Mouse (Mus musculus) lung, embryonic 15.5 days (tissue): ENCODE measurements around the gene Arl15. TPM values are rescaled to one million over a fixed set of nuclear protein-coding genes. Genes with fewer than 3 reads are reported as not detected.

Source experiments
- ATAC-seq: fragments of 200-750 bp; cut with Nextera tagmentation; 2 replicates; pipeline ENCODE4 v1.8.0; 2017; ENCODE audit warnings: moderate number of reproducible peaks, borderline replicate concordance; ENCODE audit not compliant: low FRiP score, low TSS enrichment; ENCODE audit errors: extremely low read depth
- H3K27ac ChIP-seq: fragments of 300-500 bp; sonication (generic); 2 replicates; pipeline ENCODE4 v1.5.1; 2015; ENCODE audit warnings: moderate library complexity, mild to moderate bottlenecking, inconsistent platforms
- H3K27me3 ChIP-seq: fragments of 300-500 bp; sonication (generic); 2 replicates; pipeline ENCODE4 v1.6.1; 2015; ENCODE audit warnings: inconsistent platforms
- H3K36me3 ChIP-seq: fragments of 300-500 bp; sonication (generic); 2 replicates; pipeline ENCODE4 v1.6.1; 2015; ENCODE audit warnings: inconsistent platforms
- H3K4me1 ChIP-seq: fragments of 300-500 bp; sonication (generic); 2 replicates; pipeline ENCODE4 v1.6.1; 2015; ENCODE audit warnings: inconsistent platforms
- H3K4me2 ChIP-seq: fragments of 300-500 bp; sonication (generic); 2 replicates; pipeline ENCODE4 v1.6.1; 2015; ENCODE audit warnings: inconsistent platforms, mild to moderate bottlenecking, moderate library complexity
- H3K4me3 ChIP-seq: fragments of 300-500 bp; sonication (generic); 2 replicates; pipeline ENCODE4 v1.5.1; 2015; ENCODE audit warnings: mild to moderate bottlenecking, inconsistent platforms
- H3K9ac ChIP-seq: fragments of 300-500 bp; sonication (generic); 2 replicates; pipeline ENCODE4 v1.6.1; 2015; ENCODE audit warnings: inconsistent platforms
- H3K9me3 ChIP-seq: fragments of 300-500 bp; sonication (generic); 2 replicates; pipeline ENCODE4 v1.6.1; 2016; ENCODE audit warnings: inconsistent platforms
- WGBS: fragments of 180-500 bp; shearing (Covaris S2); methylation state at CpG from one replicate; pipeline ENCODE4 v1.1.7; 2015; 5-methylcytosine and 5-hydroxymethylcytosine counted together
- polyA plus RNA-seq: library from polyadenylated mRNA; unstranded; fragments of >200 nt; fragmentation: Nextera tagmentation; extraction: Ambion mirVana; gene quantifications from 2 replicates; pipeline ENCODE4 v1.2.1, GENCODE M21; 2015

Gene Arl15
- polyA plus RNA-seq, 1 experiment from 2014 or later = 10.6 TPM

DNA sequence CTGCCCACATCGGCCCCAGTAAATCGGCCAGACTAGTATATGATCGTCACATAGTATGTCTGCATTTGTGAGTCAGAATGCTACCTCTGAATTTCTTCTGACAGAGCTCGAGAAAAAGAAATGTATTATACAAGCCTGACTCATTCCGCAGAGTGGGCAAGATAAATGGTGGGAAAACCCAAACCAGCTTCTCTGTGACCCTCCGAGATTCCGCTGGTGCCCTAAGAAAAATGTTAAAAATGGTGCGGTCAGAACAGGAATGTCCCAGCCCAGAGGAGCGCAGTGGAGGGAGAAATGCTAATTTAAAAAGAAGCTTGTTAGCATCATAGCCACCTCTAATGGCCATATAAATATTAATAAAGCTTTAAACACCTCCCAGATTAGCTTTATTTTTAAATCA is 216.2 kb downstream of the Arl15 start:
- H3K4me3 ChIP-seq = no peak overlapping the region
- ATAC-seq = no peak
- no peaks in the 10 kb centered on the region for H3K36me3 ChIP-seq
- no peaks in the 10 kb centered on the region for H3K4me1 ChIP-seq
- 83% methylated on average over 9 of the region's 9 CpGs for WGBS
- H3K27me3 ChIP-seq = no peaks in the 10 kb centered on the region
- no peaks in the 10 kb centered on the region for H3K9me3 ChIP-seq
- H3K4me2 ChIP-seq = no peak overlapping the region
- H3K27ac ChIP-seq = no peak overlapping the region
- no peak overlapping the region for H3K9ac ChIP-seq

DNA sequence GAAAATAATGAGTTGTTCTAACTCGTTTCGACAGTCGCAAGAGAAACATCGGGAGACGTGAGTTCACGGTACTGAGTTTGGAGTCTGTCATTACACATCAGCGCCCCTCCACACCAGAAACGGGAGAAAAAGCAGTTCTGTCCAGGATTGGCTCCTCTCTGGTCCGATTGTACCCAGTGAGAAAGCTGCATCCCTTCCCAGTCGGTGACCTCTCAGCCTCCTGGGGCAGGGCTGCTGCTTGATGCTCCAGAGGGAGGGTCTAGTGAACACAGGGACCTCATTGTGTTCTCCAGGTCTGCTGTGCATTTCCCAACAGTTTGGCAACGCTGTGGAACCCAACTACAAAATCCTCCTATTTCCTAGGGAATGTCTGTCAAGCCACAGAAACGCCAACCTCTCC is 216.7 kb downstream of the Arl15 start:
- Histone ChIP-seq H3K36me3 (no peaks in the 10 kb centered on the region), H3K9ac (no peak overlapping the region), H3K27me3 (no peaks in the 10 kb centered on the region), H3K27ac (no peak overlapping the region), H3K9me3 (no peaks in the 10 kb centered on the region), H3K4me2 (no peak overlapping the region), H3K4me1 (no peaks in the 10 kb centered on the region), H3K4me3 (no peak overlapping the region)
- WGBS = 75% methylated on average over 12 of the region's 12 CpGs
- ATAC-seq = no peak

DNA sequence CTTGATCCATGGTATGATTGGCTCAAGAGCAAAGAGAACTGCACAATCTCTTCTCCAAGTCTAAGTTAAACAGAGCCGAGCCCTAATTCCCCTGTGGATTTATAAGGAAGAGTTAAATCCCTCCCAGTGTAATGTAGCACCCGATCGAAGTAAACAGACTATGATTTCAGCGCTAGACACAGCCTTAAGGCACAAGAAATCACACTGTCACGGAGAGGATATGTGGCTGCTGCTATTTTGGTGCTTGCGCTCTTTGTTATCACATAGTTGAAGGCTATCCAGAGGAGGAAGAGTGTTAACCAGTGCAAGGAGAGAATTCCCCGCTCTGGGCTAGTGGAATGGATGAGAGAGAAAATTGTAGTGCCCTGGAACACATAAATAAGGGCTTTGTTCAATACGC is 223.6 kb downstream of the Arl15 start:
- Histone ChIP-seq H3K4me1 (no peaks in the 10 kb centered on the region), H3K4me2 (no peak overlapping the region), H3K27me3 (no peaks in the 10 kb centered on the region), H3K9ac (no peak overlapping the region), H3K36me3 (no peaks in the 10 kb centered on the region), H3K4me3 (no peak overlapping the region), H3K27ac (no peak overlapping the region), H3K9me3 (no peaks in the 10 kb centered on the region)
- ATAC-seq = no peak
- WGBS = 80% methylated on average over 8 of the region's 8 CpGs

DNA sequence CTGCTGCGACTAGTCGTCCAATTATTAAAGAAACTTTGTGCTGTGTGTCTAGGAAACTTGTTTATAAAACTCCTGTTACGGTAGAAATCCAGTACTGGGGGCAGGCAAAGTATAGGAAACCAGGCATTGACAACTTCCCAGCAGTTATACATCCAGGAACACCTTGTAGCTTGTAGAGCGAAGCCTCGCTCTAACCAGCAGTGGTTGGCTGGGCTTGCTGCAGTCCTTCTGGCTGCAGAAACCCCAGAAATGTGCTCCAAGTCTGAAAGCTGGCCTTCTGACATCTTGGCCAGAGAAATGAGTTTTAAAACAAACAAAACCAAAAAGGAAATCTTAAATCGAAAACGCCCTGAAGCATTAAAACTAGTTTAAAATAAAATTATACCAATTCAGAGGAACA is 229.2 kb downstream of the Arl15 start:
- no peaks in the 10 kb centered on the region for H3K27me3 ChIP-seq
- ATAC-seq = no peak
- no peak overlapping the region for H3K9ac ChIP-seq
- H3K27ac ChIP-seq = no peak overlapping the region
- no peak overlapping the region for H3K4me2 ChIP-seq
- H3K4me1 ChIP-seq = no peaks in the 10 kb centered on the region
- H3K36me3 ChIP-seq = no peaks in the 10 kb centered on the region
- 59% methylated on average over 7 of the region's 7 CpGs for WGBS
- H3K4me3 ChIP-seq = no peak overlapping the region
- H3K9me3 ChIP-seq = no peaks in the 10 kb centered on the region

DNA sequence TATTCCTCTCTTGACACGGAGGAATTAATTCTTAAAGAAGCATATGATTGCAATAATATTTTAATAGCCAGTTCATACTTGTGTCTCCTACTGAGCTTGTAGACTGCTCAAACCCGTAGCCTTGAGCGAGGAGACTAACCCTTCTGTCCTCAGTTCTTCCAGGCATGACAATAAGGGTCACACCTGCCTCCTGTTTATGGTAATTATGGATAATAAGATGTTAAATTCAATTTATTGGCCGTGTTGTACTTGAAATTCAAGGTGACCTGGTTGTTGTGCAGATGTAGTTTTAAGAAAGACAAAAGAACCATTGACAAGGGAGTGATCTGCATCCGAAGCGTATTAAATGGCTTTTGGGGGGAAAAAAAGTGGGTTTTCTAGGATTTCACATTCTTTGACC is 232.0 kb downstream of the Arl15 start:
- H3K4me3 ChIP-seq = no peak overlapping the region
- no peaks in the 10 kb centered on the region for H3K9me3 ChIP-seq
- H3K27ac ChIP-seq = no peak overlapping the region
- no peak overlapping the region for H3K4me2 ChIP-seq
- no peaks in the 10 kb centered on the region for H3K4me1 ChIP-seq
- H3K27me3 ChIP-seq = no peaks in the 10 kb centered on the region
- H3K9ac ChIP-seq = no peak overlapping the region
- no peak for ATAC-seq
- no peaks in the 10 kb centered on the region for H3K36me3 ChIP-seq
- WGBS = 85% methylated on average over 6 of the region's 6 CpGs

DNA sequence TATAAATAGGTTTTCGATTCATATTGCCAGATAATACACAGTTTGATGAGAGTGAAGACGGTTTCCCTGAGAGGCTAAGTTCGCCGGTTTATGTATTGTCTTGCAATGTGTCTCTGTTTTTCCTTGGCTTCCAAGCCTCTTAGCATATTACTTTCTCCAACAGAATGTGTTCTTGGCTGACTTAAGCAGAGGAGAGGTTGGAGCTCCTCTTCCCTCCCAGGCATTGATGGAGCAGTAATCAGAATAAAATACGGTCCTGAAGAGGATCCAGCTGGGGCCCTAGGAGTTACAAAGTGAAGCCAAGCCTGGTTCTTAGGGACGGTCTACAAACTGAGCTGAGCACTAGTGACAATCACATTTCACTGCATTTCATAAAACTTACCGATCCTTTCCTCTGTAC is 232.4 kb downstream of the Arl15 start:
- Histone ChIP-seq H3K9ac (no peak overlapping the region), H3K27me3 (no peaks in the 10 kb centered on the region), H3K4me3 (no peak overlapping the region), H3K9me3 (no peaks in the 10 kb centered on the region), H3K27ac (no peak overlapping the region), H3K36me3 (no peaks in the 10 kb centered on the region), H3K4me1 (no peaks in the 10 kb centered on the region), H3K4me2 (no peak overlapping the region)
- no peak for ATAC-seq
- WGBS = 90% methylated on average over 7 of the region's 7 CpGs

DNA sequence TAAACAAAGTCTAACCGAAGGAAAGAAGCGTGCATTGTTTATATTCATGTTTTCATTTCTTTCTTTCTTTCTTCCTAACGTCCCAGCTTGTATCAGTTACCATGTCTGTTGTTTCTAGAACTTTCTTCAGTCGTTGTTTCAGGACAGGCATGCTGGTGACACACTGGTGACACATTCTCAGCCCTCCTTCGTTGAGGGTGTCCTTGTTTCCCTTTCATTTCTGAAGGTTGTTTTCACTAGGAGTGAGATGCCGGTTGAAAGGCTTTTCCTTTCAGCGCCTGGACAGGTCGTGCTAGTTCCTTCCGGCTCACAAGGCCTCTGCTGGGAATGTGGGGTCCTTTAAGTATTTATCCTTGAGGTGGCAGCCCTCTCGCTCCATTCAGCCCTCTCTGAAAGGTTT is 253.8 kb downstream of the Arl15 start:
- Histone ChIP-seq H3K4me3 (no peak overlapping the region), H3K4me2 (no peak overlapping the region), H3K27ac (no peak overlapping the region), H3K4me1 (no peaks in the 10 kb centered on the region), H3K9ac (no peak overlapping the region), H3K27me3 (no peaks in the 10 kb centered on the region), H3K9me3 (no peaks in the 10 kb centered on the region), H3K36me3 (no peaks in the 10 kb centered on the region)
- ATAC-seq = no peak
- 38% methylated on average over 10 of the region's 10 CpGs for WGBS

DNA sequence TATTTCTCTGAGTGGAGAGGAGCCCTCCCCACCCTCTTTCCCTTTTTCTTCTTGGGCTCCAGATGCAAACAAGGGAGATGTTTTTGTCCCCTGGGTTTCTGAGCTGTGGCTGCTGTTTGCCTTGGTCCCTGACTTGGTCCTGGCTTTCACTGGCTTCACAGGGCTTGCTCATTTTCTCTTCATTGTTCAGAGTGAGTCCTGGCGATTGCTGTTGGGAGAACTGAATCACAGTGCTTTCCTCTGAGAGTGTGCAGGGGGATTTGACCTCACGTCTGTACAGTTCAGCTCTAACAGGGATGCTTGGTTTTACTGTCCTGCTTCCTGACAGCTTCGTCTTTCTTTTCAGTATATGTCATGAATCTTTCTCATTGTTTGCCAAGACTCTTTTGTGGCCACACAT is 254.4 kb downstream of the Arl15 start:
- Histone ChIP-seq H3K27ac (no peak overlapping the region), H3K4me2 (no peak overlapping the region), H3K4me3 (no peak overlapping the region), H3K4me1 (no peaks in the 10 kb centered on the region), H3K9me3 (no peaks in the 10 kb centered on the region), H3K9ac (no peak overlapping the region), H3K27me3 (no peaks in the 10 kb centered on the region), H3K36me3 (no peaks in the 10 kb centered on the region)
- no peak for ATAC-seq
- 50% methylated on average over 3 of the region's 3 CpGs for WGBS

DNA sequence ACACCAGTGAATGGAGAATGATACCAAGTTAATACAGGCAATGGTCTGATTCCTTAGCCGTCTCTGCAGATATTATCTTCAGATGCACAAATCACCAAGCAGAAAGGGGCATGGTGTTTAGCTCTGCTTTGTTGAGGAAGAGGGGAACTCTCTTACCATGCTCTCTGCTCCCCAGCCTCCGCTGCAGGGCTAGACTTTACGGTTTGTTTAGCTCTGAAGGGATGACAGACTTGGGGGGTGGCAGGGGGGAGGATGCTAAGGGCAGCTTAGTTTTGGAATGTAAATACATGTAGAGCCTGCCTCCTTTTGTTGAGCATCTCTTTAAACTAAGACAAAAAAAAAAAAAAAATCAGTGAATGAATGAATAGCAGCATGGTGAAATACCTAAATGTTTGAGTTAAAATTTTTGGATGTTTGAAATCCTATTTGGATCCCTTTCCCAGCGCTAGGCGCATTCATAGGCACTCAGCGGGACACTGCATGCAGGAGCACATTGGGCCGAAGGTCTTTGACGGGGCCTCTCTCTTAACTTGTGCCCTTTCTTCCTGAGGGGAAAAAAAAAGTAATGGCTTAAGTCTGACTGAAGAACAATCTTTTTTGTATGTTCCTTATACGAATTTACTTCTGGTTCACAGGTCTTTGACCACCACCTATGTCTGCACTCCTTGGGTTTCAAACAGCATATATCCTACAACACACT is 257.0 kb downstream of the Arl15 start:
- Histone ChIP-seq H3K27ac (no peak overlapping the region), H3K4me1 (no peaks in the 10 kb centered on the region), H3K9ac (no peak overlapping the region), H3K4me3 (no peak overlapping the region), H3K4me2 (no peak overlapping the region), H3K36me3 (no peaks in the 10 kb centered on the region), H3K27me3 (no peaks in the 10 kb centered on the region), H3K9me3 (no peaks in the 10 kb centered on the region)
- ATAC-seq = no peak
- WGBS = 55% methylated on average over 9 of the region's 9 CpGs

DNA sequence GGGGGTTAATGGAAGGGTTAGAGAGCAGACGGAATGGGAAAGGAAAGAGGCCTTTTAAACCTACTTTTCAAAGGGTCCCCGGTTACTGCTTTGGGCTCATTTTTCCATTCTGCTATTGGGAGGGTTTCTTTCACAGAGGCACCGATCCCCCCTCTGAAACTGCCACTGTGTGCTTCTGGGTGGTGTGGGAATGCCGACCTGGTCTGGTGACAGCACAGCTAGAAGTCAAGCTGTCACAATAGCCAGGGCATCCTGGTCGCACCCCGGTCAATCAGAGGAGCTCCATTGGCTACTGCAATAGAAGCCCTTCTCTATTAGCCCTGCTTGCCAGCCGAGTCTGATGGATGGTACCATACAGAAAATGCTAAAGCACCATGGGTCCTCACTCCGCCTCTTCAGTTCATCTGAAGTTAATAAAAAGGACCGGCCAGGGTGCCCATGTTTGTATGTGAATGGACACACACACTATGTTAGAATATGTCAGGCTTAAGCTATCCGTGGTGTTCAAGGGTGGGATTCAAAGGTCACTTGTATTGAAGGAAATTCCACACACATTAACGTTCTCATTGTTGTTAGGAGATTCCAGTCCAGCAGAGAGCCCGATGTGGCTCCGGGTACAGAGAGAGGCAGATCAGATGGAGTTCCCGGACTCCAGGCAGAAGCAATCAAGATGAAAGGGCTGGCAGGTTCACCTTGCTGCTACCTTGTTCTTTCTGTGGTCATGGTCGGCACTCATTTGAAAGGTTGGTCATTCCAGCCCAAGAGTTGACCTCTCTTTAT is 258.3 kb downstream of the Arl15 start:
- no peak overlapping the region for H3K27ac ChIP-seq
- H3K9ac ChIP-seq = no peak overlapping the region
- WGBS = 65% methylated on average over 15 of the region's 15 CpGs
- H3K9me3 ChIP-seq = no peaks in the 10 kb centered on the region
- no peaks in the 10 kb centered on the region for H3K4me1 ChIP-seq
- H3K27me3 ChIP-seq = no peaks in the 10 kb centered on the region
- H3K4me3 ChIP-seq = no peak overlapping the region
- no peak for ATAC-seq
- no peak overlapping the region for H3K4me2 ChIP-seq
- H3K36me3 ChIP-seq = no peaks in the 10 kb centered on the region

DNA sequence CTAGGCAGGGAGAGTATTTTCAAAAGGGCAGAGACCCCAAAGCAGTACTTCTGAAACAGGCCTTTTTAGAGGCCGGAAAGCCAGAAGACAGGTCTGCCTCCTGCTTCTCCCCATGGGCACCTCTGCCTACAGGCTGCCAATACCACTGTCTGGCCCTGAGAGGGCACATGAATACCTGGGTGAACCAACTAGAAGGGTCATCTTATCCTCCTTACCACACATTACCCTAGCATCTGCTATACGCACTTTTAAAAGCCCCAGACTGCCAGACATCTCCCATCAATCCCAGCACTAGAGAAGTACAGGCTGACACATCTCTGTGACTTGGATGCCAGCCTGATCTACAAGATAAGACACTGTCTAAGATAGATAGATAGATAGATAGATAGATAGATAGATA is 259.0 kb downstream of the Arl15 start:
- Histone ChIP-seq H3K9me3 (no peaks in the 10 kb centered on the region), H3K4me2 (no peak overlapping the region), H3K9ac (no peak overlapping the region), H3K27me3 (no peaks in the 10 kb centered on the region), H3K4me3 (no peak overlapping the region), H3K36me3 (no peaks in the 10 kb centered on the region), H3K27ac (no peak overlapping the region), H3K4me1 (no peaks in the 10 kb centered on the region)
- ATAC-seq = no peak
- 87% methylated on average over 2 of the region's 2 CpGs for WGBS

DNA sequence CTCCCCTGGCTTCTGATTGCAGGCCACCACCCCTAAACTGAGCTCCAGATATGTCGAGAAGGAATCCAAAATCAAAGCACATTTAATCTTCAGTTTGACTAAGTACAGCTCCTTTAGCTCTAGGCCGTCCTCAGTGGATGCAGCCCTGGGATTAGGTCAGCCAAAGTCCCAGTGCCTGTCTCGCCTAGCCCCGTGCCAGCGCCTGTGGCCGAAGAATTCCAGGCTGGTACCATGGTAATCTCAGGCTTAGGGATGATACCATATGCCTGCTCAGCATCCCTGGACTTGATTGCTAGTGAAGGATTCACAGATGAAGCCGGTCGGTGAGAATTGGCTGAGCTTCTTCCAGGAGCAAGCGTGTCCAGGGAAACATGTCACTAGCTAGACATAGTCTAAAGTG is 261.4 kb downstream of the Arl15 start:
- ATAC-seq = no peak
- no peak overlapping the region for H3K27ac ChIP-seq
- no peaks in the 10 kb centered on the region for H3K36me3 ChIP-seq
- no peak overlapping the region for H3K4me3 ChIP-seq
- H3K27me3 ChIP-seq = no peaks in the 10 kb centered on the region
- H3K9ac ChIP-seq = no peak overlapping the region
- no peaks in the 10 kb centered on the region for H3K9me3 ChIP-seq
- H3K4me1 ChIP-seq = no peaks in the 10 kb centered on the region
- WGBS = 87% methylated on average over 9 of the region's 9 CpGs
- no peak overlapping the region for H3K4me2 ChIP-seq
